Mouse (Mus musculus): ENCODE measurements around the gene Gm10220. TPM values are rescaled to one million over a fixed set of nuclear protein-coding genes. Genes with fewer than 3 reads are reported as not detected.
"Not testable (repeated sequence)": the region's sequence is repeated elsewhere in the genome, so short reads cannot be mapped to it uniquely, and the experiment has no call there.

The Gm10220 gene
- polyA plus RNA-seq (2016; fragmentation: Nextera tagmentation; extraction: Ambion mirVana), result not detected in 2 replicates

GRCm38 (mm10) chr5:26121321-26121720 is at the start of gene Gm10220:
Gene Gm10220, minus strand, starts transcription at chr5:26121421.
- WGBS, result no CpG with 5 or more reads among the region's 3 CpGs
- H3K4me3 ChIP-seq; H3K27me3 ChIP-seq; H3K4me1 ChIP-seq; H3K9ac ChIP-seq; H3K4me2 ChIP-seq (replicated peaks); H3K9me3 ChIP-seq (replicated peaks); H3K27ac ChIP-seq; ATAC-seq (ENCODE audit: low FRiP score); H3K36me3 ChIP-seq: not testable (repeated sequence)

- H3K36me3 ChIP-seq, result no peaks in the 10 kb centered on the region
- no peak overlapping the region for H3K4me3 ChIP-seq
- no peaks in the 10 kb centered on the region for H3K4me1 ChIP-seq
- H3K9me3 ChIP-seq (replicated peaks), result no peaks in the 10 kb centered on the region
- no peak overlapping the region for H3K4me2 ChIP-seq (replicated peaks)
- no peaks in the 10 kb centered on the region for H3K27me3 ChIP-seq
- 70% methylated on average over 1 of the region's 1 CpGs for WGBS
- ATAC-seq (ENCODE audit: low FRiP score), result no peak
- H3K9ac ChIP-seq, result no peak overlapping the region
- H3K27ac ChIP-seq, result no peak overlapping the region
Measured at GRCm38 (mm10) chr5:26169855-26170254, 48.6 kb upstream of the Gm10220 start.

GRCm38 (mm10) chr5:26165791-26166165 is 44.6 kb upstream of the Gm10220 start:
- H3K36me3 ChIP-seq, result no peaks in the 10 kb centered on the region
- 88% methylated on average over 5 of the region's 5 CpGs for WGBS
- no peak overlapping the region for H3K4me3 ChIP-seq
- H3K27ac ChIP-seq, result no peak overlapping the region
- ATAC-seq (ENCODE audit: low FRiP score), result no peak
- no peaks in the 10 kb centered on the region for H3K4me1 ChIP-seq
- no peaks in the 10 kb centered on the region for H3K9me3 ChIP-seq (replicated peaks)
- H3K4me2 ChIP-seq (replicated peaks), result no peak overlapping the region
- H3K9ac ChIP-seq, result no peak overlapping the region
- no peaks in the 10 kb centered on the region for H3K27me3 ChIP-seq

GRCm38 (mm10) chr5:26165036-26165790 is 44.0 kb upstream of the Gm10220 start:
- no peaks in the 10 kb centered on the region for H3K4me1 ChIP-seq
- H3K27ac ChIP-seq, result no peak overlapping the region
- no peaks in the 10 kb centered on the region for H3K36me3 ChIP-seq
- H3K27me3 ChIP-seq, result no peaks in the 10 kb centered on the region
- H3K9me3 ChIP-seq (replicated peaks), result no peaks in the 10 kb centered on the region
- 83% methylated on average over 8 of the region's 8 CpGs for WGBS
- H3K4me3 ChIP-seq, result no peak overlapping the region
- no peak overlapping the region for H3K9ac ChIP-seq
- no peak overlapping the region for H3K4me2 ChIP-seq (replicated peaks)
- ATAC-seq (ENCODE audit: low FRiP score), result no peak

GRCm38 (mm10) chr5:26157396-26158170 is 36.4 kb upstream of the Gm10220 start:
- Histone ChIP-seq H3K9ac (no peak overlapping the region), H3K4me1 (no peaks in the 10 kb centered on the region), H3K9me3 (replicated peaks) (no peaks in the 10 kb centered on the region), H3K27ac (no peak overlapping the region), H3K36me3 (no peaks in the 10 kb centered on the region), H3K4me2 (replicated peaks) (no peak overlapping the region), H3K4me3 (no peak overlapping the region), H3K27me3 (no peaks in the 10 kb centered on the region)
- WGBS, result 86% methylated on average over 10 of the region's 10 CpGs
- ATAC-seq (ENCODE audit: low FRiP score), result no peak

GRCm38 (mm10) chr5:26142891-26143290 is 21.7 kb upstream of the Gm10220 start:
- Histone ChIP-seq H3K27ac (no peak overlapping the region), H3K9ac (no peak overlapping the region), H3K9me3 (replicated peaks) (no peaks in the 10 kb centered on the region), H3K4me1 (no peaks in the 10 kb centered on the region), H3K36me3 (no peaks in the 10 kb centered on the region), H3K27me3 (no peaks in the 10 kb centered on the region), H3K4me3 (no peak overlapping the region), H3K4me2 (replicated peaks) (no peak overlapping the region)
- no peak for ATAC-seq (ENCODE audit: low FRiP score)
- WGBS, result 81% methylated on average over 6 of the region's 6 CpGs

- H3K4me1 ChIP-seq; ATAC-seq (ENCODE audit: low FRiP score); H3K9ac ChIP-seq; H3K36me3 ChIP-seq; H3K4me2 ChIP-seq (replicated peaks); H3K27ac ChIP-seq; H3K4me3 ChIP-seq; H3K27me3 ChIP-seq; H3K9me3 ChIP-seq (replicated peaks): not testable (repeated sequence)
- WGBS, result no CpG with 5 or more reads among the region's 3 CpGs
Measured at GRCm38 (mm10) chr5:26105262-26105661, 16.0 kb downstream of the Gm10220 start, which contains the start of gene 5031410I06Rik. Gene 5031410I06Rik, minus strand, starts transcription at chr5:26105362.

GRCm38 (mm10) chr5:26089191-26089590 is 32.0 kb downstream of the Gm10220 start, which contains the start of gene Gm10471:
Gene Gm10471, minus strand, starts transcription at chr5:26089291.
- H3K4me3 ChIP-seq; H3K9me3 ChIP-seq (replicated peaks); ATAC-seq (ENCODE audit: low FRiP score); H3K4me2 ChIP-seq (replicated peaks); H3K4me1 ChIP-seq; H3K27me3 ChIP-seq; H3K36me3 ChIP-seq; H3K9ac ChIP-seq; H3K27ac ChIP-seq: not testable (repeated sequence)
- WGBS, result 75% methylated on average over 1 of the region's 1 CpGs

GRCm38 (mm10) chr5:26079023-26079422 is 42.2 kb downstream of the Gm10220 start:
- H3K9me3 ChIP-seq (replicated peaks); H3K27ac ChIP-seq; H3K9ac ChIP-seq; ATAC-seq (ENCODE audit: low FRiP score); H3K4me3 ChIP-seq; H3K4me1 ChIP-seq; H3K27me3 ChIP-seq; H3K4me2 ChIP-seq (replicated peaks); H3K36me3 ChIP-seq: not testable (repeated sequence)

- 88% methylated on average over 24 of the region's 24 CpGs for WGBS
- Histone ChIP-seq H3K4me2 (replicated peaks) (no peak overlapping the region), H3K27ac (no peak overlapping the region)
Measured at GRCm38 (mm10) chr5:26070716-26071115, 50.5 kb downstream of the Gm10220 start.

More at GRCm38 (mm10) chr5:26070716-26071115, 50.5 kb downstream of the Gm10220 start:
- Histone ChIP-seq H3K4me1 (no peaks in the 10 kb centered on the region), H3K9ac (no peak overlapping the region), H3K4me3 (no peak overlapping the region), H3K27me3 (no peaks in the 10 kb centered on the region), H3K9me3 (replicated peaks) (0 out of 2 replicates have a peak, but pooled peaks cover 5% of the 10 kb centered on the region), H3K36me3 (no peaks in the 10 kb centered on the region)
- no peak for ATAC-seq (ENCODE audit: low FRiP score)

Data from hindbrain, embryonic 12.5 days (tissue).